Mouse (Mus musculus) kidney, postnatal 14 days (tissue): ENCODE measurements around the gene Dazap1.
A peak's percentile ranks its signal among the peaks of the same experiment; 100 is the strongest.
"Not testable (repeated sequence)": the region's sequence is repeated elsewhere in the genome, so short reads cannot be mapped to it uniquely, and the experiment has no call there.

ENCODE experiments used
- DNase-seq: peaks from one replicate; pipeline ENCODE4 v3.0.0; 2022; ENCODE audit warnings: mixed read lengths

Gene Dazap1

DNA sequence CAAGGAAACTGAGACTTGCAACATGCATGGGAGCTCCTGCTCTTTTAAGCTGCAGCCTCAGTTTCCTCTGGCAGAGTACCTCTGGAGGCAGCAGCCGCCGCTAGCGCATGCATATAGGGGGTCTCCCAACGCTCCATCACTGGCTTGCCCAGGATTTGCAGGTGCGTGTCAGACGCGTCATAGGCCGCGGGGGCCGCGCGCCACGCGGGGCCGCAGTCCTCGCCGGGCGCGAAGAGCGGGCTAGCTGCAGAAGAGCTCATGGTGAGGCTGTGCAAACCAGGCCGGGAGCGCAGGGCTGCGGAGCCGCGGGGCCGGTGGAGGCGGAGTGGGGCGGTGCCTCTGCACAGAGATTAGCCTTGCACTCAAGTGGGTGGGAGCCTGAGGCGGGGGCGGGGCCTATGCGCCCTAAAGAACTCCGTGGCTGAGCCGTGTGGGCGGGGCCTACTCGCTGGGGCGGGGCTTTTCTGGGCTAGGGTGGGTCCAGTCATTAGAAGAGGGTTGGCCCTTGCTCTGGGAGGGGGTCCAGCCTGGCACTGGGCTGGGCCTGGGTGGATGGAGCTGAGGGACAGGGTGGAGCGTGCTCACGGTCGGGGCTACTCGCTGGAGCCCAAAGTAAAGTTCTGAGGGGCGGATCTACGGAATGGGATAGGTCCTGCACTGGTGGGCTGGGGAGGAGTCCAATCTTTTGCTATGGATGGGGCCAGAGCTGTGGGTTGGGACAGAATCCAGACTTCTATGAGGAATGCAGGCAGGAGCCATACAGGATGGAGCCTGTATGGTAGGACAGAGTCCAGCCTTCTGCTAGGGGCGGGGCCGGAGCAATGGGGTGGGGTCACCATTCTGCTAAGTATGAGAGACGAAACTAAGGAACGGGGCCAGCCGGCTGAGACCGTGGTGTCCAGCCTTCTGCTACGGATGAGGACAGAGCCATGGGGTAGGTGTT, at the start of gene Dazap1, which contains the start of gene Gamt:
Dazap1 (plus strand) TSS at position 845 of the 943 bp plus-strand sequence.
Gamt (minus strand) TSS at position 371 of the 943 bp plus-strand sequence.
- DNase-seq: peak; percentile 99

DNA sequence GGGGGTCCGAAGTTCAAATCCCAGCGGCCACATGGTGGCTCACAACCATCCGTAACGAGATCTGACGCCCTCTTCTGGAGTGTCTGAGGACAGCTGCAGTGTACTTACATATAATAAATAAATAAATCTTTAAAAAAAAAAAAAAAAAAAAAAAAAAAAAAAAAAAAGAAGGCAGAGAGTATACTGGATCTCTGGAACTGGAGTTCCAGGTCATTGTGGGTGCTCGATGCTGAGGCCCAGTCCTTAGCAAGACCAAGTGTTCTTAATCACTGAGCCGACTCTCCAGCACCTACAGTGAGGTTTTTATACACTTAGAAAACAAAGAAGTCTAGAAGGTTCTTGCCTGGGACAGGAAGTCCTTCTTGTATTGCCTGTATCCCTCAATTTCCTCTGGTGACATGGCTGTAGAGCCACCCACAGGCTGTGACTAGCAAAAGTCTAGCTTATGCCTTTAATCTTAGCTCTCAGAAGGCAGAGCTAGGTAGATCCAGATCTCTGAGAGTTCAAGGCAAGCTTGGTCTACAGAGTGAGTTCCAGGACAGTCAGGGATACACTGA, 49.7 kb upstream of the Dazap1 start:
- not testable (repeated sequence) for DNase-seq

DNA sequence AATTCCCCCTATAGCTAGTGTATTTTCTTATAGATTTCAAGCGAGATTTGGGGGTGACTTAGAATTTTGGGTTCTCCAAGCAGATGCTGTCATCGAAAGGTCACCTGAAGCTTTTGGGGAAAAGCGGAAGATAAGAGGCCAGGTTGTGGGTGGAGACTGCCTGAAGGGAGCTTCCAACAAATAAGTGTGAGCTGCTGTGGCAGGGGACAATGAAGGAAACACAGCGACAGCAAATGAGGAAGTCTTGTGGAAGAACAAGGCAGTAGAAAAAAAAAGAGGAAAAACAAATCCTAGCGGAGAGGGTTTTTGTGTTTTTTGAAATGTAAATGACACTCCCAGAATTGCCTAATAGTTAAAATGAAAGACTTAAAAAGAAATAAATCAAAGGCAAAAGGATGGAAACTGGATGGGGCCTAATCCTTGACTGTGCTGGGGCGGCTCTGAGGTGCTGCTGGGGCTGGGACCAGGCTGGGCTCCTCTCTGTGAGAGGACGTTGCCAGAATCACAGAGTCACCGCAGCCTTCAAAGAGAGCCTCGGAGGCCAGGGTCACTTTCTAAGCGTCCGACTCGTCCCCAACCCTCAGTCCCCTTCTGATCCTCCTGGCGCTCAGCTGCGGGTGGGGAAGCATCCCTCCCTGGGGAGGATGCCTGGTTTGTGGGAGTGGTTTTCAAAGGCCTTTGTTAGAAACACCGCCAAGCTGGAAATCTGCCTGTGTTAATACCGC, 46.1 kb upstream of the Dazap1 start:
- DNase-seq: no peak

DNA sequence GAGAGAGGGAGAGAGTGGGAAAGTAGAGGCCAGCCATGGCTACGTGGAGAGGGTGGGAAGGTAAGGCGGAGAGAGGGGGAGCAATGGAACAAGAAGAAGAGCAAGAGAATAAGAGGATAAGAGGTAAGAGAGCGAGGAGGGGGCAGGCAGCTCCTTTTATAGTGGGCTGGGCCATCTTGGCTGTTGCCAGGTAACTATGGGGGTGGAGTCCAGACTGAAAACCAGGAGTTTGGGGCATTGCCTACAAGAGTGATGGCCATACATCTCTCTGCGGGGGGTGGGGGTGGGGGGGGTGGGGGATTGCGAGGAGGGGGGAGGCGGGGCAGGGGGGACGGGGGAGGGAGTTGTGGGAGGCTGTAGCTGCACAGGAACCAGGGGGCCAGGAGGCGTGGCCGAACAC, 40.6 kb upstream of the Dazap1 start:
- DNase-seq: no peak

DNA sequence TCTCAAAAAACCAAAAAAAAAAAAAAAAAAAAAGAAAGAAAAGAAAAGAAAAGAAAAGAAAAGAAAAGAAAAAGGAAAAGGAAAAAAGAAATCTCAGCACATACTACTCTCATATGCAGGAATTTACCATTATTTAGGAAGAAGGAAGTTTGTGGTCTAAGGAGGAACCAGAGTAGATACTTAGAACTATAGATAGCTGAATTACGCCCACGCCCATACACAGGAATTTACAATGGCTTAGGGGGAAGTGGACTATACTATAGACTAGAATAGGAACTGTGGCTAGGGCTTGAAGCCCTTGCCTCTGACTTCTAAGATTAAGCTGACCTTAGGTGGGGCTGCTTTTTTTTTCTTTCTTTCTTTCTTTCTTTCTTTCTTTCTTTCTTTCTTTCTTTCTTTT, 38.1 kb upstream of the Dazap1 start:
- not testable (repeated sequence) for DNase-seq

DNA sequence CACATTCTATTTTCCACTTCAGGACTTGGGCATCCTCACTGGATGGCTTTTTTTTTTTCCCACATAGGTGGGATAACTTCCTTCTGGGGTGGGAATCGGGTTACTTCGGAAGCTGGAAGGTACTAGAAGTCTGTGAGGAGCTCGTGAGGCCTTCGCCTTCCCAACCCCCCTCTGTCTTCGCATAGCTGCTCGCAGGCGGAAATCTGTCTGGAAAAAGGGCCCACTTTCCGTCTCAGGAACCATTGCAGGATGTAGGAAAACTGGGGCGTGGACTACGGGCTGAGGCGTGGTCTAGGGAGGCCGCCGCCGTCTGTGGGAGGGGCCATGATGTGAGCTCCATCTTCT, 35.2 kb upstream of the Dazap1 start:
- DNase-seq: no peak

DNA sequence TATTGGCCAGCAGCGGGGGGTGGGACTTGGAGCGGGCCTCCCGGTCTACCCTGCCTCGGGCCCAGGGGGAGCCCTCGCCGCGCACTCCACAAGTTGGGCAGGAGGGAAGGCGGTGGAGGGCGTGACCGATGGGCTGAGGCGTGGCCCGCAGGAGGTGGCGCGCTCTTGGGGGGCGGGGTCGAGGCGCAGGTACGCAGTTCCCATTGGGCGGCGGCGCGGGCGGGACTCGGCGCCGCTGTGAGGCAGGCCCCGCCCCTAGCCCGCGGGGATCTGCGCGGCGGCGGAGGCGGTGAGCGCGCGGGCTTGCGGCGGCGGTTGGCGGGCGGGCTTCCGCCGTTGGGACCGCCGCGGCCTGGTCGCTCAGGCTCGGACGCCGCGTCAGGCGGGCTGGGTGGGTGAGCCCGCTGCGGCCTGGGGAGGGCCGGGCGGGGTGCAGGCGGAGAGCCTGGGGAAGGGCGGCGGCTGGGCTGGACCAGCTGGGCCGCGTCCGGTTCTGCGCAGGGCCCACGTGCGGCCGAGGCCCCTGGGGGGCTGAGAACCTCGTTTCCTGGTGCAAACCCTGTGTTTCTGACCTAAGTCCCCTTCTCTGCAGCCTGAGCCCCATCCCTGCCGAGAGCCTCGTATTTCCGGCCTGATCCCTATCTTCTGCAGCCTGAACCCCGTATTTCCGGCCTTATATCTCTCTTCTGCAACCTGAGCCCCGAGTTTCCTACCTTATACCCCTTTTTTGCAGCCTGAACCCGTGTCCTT, 34.7 kb upstream of the Dazap1 start, which contains the start of gene Mum1:
Mum1 (plus strand) TSS at position 19 of the 750 bp plus-strand sequence.
- DNase-seq: peak; percentile 100

DNA sequence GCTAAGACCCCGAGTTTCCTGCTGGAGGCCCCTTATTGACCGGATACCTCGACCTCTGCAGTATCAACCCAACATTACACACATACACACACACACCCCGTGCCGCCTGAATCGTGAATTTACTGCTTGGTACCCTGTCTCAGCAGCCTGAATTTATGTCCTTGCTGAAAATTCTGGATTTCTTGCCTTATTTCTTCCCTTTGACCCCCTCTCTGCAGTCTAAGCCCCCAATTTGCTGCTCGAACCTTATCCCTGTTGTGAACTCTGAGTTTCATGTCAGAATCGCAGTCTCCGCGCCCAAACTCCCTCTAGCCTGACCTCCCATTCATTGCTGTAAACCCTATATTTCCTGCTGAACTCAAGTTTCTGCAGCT, 34.1 kb upstream of the Dazap1 start:
- DNase-seq: no peak

DNA sequence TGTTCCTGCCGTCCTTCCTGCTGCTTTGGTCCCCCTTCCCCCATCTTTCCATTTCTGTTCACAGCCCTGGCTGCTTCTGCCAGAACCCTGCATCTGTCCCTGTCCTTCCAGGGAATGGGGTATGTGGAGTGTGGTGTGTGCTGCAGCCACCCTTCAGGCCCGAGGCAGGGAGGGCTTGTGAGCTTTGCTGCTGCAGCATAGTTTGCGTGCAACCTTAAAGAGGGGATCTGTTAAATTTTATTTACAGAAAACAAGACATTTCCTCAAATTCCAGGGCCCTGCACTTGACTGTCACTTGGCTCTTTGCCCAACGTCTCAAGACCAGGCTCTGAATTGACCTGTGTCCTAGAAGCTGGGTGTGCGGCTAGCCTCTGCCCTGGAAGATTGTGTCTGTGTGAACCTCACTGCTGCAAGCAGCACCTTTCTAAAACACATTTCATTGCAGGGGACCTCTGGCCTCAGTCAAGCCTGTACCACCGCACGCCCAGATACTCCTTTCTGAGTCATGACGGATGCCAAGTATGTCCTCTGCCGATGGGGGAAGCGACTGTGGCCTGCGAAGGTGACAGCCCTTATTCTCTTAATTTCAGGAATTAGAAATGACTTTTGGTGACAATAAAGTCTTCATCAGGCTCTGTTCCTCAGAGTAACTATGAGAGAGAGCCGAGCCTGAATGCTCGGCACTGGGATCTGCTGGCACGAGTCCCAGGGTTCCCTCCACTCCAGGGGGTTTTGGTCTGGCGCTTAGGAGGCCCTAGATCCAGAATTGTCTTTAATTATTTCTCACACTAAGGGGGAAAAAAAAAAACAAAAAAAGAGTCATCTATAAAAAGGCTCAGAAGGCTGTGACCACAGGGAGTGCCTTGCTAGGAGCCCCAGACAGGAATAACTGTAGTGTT, 33.2 kb upstream of the Dazap1 start:
- peak; percentile 71 for DNase-seq

DNA sequence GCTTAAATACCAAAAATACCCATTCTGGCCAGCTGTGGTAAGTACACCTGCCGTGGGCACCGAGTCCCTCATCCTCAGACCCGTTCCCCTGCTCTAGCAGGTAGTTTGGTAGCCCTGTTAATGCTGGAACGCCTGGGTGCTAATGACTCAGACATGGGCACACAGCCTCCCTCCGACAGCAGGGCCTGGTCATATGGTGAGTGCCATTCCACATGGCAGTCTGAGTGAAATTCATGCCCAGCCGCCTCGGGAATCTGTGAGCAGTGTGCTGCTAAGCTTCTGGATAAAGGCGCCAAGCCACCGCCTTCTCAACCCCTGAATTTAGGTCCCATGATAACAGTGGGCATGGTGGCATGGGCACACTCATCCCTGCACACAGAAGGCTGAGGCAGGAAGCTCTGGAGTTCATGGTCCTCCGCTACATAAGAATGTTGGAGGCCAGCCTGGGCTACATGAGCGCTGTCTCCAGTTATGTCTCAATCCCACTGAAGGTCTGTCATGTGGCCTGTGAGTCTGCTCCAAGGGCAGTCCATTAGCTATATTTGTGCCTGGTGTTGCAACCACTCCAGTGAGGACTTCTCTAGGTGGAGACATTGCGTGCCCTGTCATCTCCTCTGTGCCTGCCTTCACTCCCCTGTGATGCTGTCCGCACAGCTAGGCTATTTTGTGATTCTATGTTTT, 25.0 kb upstream of the Dazap1 start:
- no peak for DNase-seq

DNA sequence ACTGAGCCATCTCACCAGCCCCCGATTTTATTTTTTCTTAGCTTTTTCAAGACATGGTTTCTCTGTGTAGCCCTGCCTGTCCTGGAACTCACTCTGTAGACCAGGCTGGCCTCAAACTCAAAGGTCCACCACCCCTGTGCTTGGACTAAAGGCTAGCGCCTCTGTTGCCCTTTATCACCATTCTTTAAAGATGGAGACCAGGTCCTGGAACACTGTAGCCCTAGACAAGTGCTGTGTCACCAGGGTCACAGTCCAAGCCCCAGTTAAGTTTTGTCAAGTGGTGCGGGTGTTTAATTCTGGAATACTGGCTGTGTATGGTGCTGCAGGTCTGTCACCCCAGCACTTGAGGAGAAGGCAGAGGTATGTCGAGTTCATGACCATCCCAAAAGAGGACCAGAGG, 24.3 kb upstream of the Dazap1 start:
- DNase-seq: no peak

DNA sequence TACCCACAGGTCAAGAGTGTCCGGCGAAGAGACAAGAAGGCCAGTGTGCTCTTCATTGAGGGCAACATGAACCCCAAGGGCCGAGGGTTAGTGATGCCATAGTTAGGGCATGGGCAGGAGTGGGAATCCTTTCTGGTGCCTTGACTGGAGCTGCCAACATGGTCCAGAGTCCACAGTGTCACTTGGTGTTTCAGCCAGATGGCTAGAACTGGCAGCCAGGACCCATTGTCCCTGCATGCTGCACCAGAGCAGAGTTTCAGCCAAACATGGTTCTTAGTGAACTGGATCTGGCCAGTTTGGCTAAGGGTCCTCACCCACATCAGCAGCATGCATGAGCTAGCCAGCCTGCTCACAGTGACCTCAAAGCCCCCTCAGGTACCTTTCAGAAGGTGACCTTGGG, 23.0 kb upstream of the Dazap1 start:
- no peak for DNase-seq

DNA sequence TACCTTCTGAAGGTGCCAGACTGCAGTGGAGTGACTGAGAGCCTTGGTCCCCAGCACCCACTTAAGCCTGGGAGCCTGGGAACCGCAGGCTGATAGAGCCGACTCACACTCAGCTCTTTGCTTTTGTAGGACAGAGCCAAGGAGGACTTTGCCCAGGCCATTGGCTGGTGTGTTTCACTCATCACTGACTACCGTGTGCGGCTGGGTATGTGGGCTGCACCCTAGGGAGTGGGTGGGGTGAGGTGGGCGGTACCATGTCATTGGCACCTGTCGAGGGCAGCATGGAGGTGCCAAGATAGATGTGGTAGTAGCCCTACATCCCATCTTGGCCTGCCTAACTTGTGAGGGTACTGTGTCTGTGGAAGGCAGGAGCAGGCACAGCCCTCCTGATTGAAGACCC, 21.5 kb upstream of the Dazap1 start:
- no peak for DNase-seq

DNA sequence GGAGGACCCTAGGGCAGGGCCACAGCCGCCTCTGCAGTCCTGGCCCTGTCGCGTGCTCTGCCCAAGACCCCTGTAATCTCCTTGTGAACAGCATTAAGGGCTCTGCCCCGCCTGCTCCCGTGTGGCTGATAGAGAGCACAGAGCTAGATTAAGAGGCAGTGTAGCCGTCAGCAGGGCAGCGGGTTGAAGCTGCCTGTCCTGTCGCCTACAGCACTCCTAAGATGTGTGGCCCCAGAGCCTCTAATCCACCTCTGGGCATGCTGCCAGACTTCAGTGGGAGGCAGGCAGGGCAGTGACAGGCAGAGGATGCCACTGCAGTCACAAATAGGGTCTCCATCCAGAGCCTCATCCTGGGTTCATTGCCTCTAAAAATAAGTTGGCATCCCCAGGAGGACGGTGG, 19.2 kb upstream of the Dazap1 start:
- DNase-seq: no peak

DNA sequence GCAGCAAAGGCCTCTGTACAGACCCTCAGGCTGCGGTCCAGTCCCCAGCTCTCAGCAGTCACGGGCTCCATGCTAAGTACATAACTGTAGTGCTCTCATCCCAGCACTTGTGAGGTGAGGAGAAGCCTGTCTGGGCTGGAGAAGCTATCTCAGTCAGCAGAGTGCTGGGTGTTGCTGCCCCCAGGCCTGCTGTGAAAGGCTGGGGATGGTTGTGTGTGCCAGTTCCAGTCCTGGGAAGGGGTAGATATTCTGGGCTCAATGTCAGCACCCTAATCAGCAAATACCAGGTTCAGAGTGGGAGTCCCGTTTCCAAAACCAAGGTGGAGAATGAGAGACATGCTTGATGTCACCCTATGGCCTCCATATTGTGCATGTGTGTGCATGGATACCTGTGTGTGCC, 18.7 kb upstream of the Dazap1 start:
- no peak for DNase-seq

DNA sequence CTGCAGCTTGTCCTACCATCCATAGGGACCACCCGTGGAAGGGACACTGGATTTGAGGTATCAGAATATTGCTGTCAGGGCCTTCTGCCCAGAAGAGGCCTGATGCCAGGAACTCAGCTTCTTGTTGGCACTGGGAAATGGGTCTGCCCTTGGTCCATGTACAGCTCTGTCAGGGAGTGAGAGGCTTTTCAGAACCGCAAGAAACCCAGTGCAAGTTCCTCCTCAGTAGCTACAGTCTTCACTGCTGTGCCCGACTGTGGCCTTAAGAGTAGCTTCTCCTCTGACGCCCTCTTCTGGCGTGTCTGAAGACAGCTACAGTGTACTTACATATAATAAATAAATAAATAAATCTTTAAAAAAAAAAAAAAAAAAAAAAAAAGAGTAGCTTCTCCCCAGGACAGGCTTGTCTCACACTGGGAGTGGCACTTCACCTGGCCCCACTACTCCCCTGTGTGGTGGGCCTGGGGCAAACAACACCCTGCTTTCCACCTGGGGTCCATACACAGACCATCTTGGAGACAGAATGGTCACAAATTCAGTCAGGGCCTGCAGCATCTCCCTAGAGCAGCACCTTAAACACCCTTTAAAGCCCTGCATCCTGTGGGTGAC, 16.4 kb upstream of the Dazap1 start:
- peak; percentile 45 for DNase-seq

DNA sequence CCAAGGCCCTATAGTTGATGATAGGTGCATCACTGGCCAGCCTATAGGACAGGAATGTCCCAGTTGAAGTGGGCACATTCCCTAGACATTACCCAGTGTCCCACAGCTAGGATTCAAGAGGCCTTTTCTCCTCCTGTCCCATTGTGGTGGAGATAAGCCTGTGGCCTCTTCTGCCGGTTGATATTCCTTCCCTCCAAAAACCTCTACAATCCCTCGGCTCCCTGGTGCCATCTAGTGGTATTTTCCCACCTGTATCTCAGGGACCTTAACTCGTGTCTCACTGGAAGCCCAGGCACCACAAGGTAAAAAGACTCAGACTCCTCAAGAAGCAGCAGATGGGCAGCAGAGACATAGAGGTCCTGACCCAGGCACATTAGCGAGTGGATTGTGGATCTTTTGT, 15.7 kb upstream of the Dazap1 start:
- DNase-seq: peak; percentile 87

DNA sequence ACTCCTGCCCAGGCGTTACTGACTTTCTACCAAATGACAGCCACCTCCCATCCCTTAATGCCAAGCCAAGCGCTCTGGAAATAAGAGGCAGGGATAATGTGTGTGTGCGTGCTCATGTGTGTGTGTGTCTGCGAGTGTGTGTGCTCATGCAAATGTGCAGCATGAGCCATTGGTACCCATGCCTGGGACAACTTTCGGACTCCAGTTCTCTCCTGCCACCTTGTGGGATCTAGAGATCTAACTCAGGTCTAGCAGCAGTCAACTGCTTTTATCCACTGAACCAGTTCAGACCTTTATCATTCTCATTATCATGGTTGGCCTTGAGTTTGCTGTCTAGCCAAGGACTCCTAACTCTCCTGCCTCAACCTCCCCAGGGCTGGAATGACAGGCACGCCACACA, 13.4 kb upstream of the Dazap1 start:
- DNase-seq: peak; percentile 44

DNA sequence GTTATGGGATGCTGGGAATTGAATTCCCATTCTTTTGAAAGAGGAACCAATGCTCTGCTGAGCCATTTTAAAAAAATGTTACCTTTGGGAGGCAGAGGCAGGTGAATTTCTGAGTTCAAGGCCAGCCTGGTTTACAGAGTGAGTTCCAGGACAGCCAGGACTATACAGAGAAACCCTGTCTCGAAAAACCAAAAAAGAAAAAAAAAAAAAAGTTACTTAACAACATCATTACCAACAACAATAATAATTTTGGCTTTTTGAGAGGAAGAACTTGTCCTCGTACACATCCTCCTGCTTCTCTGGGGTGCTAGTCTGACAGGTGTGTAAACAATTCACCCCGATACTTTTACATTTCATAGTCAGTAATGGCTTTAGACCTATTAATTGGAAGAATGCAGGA, 12.8 kb upstream of the Dazap1 start:
- not testable (repeated sequence) for DNase-seq

DNA sequence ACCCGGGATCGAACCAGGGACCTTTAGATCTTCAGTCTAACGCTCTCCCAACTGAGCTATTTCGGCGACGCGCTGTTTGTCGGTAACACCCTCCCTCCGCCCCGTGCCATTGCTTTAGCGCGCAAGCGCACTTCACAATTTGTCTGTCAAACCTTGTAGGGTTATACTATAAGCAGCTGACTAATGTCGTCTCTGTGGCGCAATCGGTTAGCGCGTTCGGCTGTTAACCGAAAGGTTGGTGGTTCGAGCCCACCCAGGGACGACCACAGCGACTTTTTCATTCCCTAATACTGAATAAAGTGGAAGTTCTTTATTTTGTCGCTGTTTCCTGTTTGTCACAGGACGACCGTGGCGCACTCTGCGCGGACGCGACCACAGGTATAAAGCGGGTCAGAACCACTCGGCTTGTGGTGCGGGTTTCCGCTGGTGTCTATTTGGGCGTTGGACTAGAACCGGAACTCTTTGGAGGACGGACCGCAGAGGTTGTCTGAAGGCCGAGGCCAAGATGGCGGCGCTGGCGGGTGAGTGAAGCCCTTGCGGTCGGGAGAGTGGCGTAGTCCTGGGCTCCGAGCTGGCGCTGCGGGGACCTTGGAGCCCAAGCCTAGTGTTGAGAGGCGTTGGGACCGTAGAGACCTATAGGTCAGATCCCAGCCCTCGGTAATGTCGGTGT, 12.2 kb upstream of the Dazap1 start, which contains the start of gene Ndufs7:
Ndufs7 (plus strand) TSS at position 151 of the 670 bp plus-strand sequence.
- DNase-seq: peak; percentile 96
